Mouse (Mus musculus) kidney, adult 2 months (tissue): Measurements from ENCODE around the gene Hoxa6. TPM values are rescaled to one million over a fixed set of nuclear protein-coding genes. Genes with fewer than 3 reads are reported as not detected.
A peak's percentile ranks its signal among the peaks of the same experiment; 100 is the strongest.

Experiments
- DNase-seq: peaks from one replicate; pipeline ENCODE4 v3.0.0; 2021
- H3K27ac ChIP-seq: fragments of 200-500 bp; 2 replicates; pipeline ENCODE4 v1.5.1; 2012; ENCODE audit warnings: low read depth, low read length, control low read depth, inconsistent platforms; ENCODE audit not compliant: insufficient read depth
- H3K27me3 ChIP-seq: fragments of 200-500 bp; replicated peaks from 2 replicates; pipeline ENCODE4 v1.6.1; 2012; ENCODE audit warnings: mild to moderate bottlenecking, moderate library complexity, low read length, inconsistent platforms; ENCODE audit not compliant: control insufficient read depth, insufficient read depth
- H3K36me3 ChIP-seq: fragments of 200-500 bp; 2 replicates; pipeline ENCODE4 v1.6.1; 2012; ENCODE audit warnings: mild to moderate bottlenecking, moderate library complexity, low read length, inconsistent platforms; ENCODE audit not compliant: control insufficient read depth, insufficient read depth
- H3K4me1 ChIP-seq: fragments of 200-500 bp; 2 replicates; pipeline ENCODE4 v1.6.1; 2011; ENCODE audit warnings: low read length; ENCODE audit not compliant: control insufficient read depth, insufficient read depth
- H3K4me3 ChIP-seq: fragments of 200-500 bp; 2 replicates; pipeline ENCODE4 v1.5.1; 2011; ENCODE audit warnings: mild to moderate bottlenecking, low read depth, low read length, control low read depth; ENCODE audit not compliant: insufficient read depth
- CTCF ChIP-seq: fragments of 200-500 bp; conservative IDR thresholded peaks from 2 replicates; pipeline ENCODE4 v1.5.1; 2011; ENCODE audit warnings: low read depth, mild to moderate bottlenecking, control low read depth, low read length, moderate library complexity, mixed read lengths; ENCODE audit not compliant: insufficient read depth, insufficient read length
- POLR2A ChIP-seq: fragments of 200-500 bp; IDR thresholded peaks from one replicate; pipeline ENCODE4 v1.6.1; 2011; ENCODE audit warnings: low read depth, low read length, control low read depth
- WGBS: fragments of 180-500 bp; shearing (Covaris S2); methylation state at CpG from one replicate; pipeline ENCODE4 v1.1.7; 2018; 5-methylcytosine and 5-hydroxymethylcytosine counted together
- polyA plus RNA-seq: library from polyadenylated mRNA; depleted of rRNA; stranded (reverse); fragments of >200 nt; gene quantifications from 2 replicates; pipeline ENCODE4 v1.2.3, GENCODE M21; 2012

Gene Hoxa6
- polyA plus RNA-seq, 1 experiment = 2.4 TPM

- WGBS = under 1% methylated on average over 37 of the region's 37 CpGs
- H3K27ac ChIP-seq = peak overlapping the region; percentile 99
- TF ChIP-seq CTCF (peak; percentile 71), POLR2A (peak; percentile 56)
- peak overlapping the region; percentile 87 for H3K4me3 ChIP-seq
- no peaks in the 10 kb centered on the region for H3K27me3 ChIP-seq
- no peaks in the 10 kb centered on the region for H3K36me3 ChIP-seq
- peak; percentile 92 for DNase-seq
- H3K4me1 ChIP-seq = peaks cover 21% of the 10 kb centered on the region
Observed at GRCm38 (mm10) chr6:52211170-52211935, 2.8 kb upstream of the Hoxa6 start.

- Histone ChIP-seq H3K27ac (peak overlapping the region; percentile 39), H3K4me1 (peaks cover 16% of the 10 kb centered on the region), H3K36me3 (peaks cover 2% of the 10 kb centered on the region; the same call in 1 of the 2 replicates), H3K4me3 (peak overlapping the region; percentile 39), H3K27me3 (no peaks in the 10 kb centered on the region)
- DNase-seq = no peak
- TF ChIP-seq POLR2A = no peak
- TF ChIP-seq CTCF = no peak
- 16% methylated on average over 12 of the region's 12 CpGs for WGBS
Observed at GRCm38 (mm10) chr6:52209685-52210046, 1.1 kb upstream of the Hoxa6 start.

- TF ChIP-seq POLR2A (no peak), CTCF (no peak)
- H3K4me3 ChIP-seq = peak overlapping the region; percentile 39
- no peaks in the 10 kb centered on the region for H3K27me3 ChIP-seq
- peaks cover 3% of the 10 kb centered on the region; the same call in 1 of the 2 replicates for H3K36me3 ChIP-seq
- H3K4me1 ChIP-seq = peaks cover 13% of the 10 kb centered on the region
- 10% methylated on average over 18 of the region's 18 CpGs for WGBS
- DNase-seq = peak; percentile 39
- peak overlapping the region; percentile 39 for H3K27ac ChIP-seq
Observed at GRCm38 (mm10) chr6:52208868-52209684, 554 bp upstream of the Hoxa6 start.

- Histone ChIP-seq H3K27me3 (no peaks in the 10 kb centered on the region), H3K4me3 (no peak overlapping the region), H3K27ac (peak overlapping the region; percentile 1; the same call in 1 of the 2 replicates), H3K4me1 (peaks cover 13% of the 10 kb centered on the region), H3K36me3 (peaks cover 3% of the 10 kb centered on the region; the same call in 1 of the 2 replicates)
- DNase-seq = peak; percentile 5
- TF ChIP-seq POLR2A (no peak), CTCF (no peak)
Observed at GRCm38 (mm10) chr6:52207684-52207976, 892 bp downstream of the Hoxa6 start.

GRCm38 (mm10) chr6:52206882-52207683 lies 1.4 kb downstream of the Hoxa6 start:
- no peaks in the 10 kb centered on the region for H3K27me3 ChIP-seq
- peak overlapping the region; percentile 1; the same call in 1 of the 2 replicates for H3K27ac ChIP-seq
- no peak overlapping the region for H3K4me3 ChIP-seq
- 62% methylated on average over 4 of the region's 4 CpGs for WGBS
- TF ChIP-seq POLR2A (no peak), CTCF (no peak)
- H3K4me1 ChIP-seq = peaks cover 13% of the 10 kb centered on the region
- H3K36me3 ChIP-seq = peaks cover 3% of the 10 kb centered on the region; the same call in 1 of the 2 replicates
- peak; percentile 3 for DNase-seq

- Histone ChIP-seq H3K4me1 (peaks cover 13% of the 10 kb centered on the region), H3K27ac (peak overlapping the region; percentile 22; the same call in 1 of the 2 replicates), H3K36me3 (peaks cover 5% of the 10 kb centered on the region; the same call in 1 of the 2 replicates), H3K27me3 (no peaks in the 10 kb centered on the region), H3K4me3 (no peak overlapping the region)
- no peak for TF ChIP-seq CTCF
- no peak for TF ChIP-seq POLR2A
- peak; percentile 23 for DNase-seq
- 66% methylated on average over 55 of the region's 55 CpGs for WGBS
Observed at GRCm38 (mm10) chr6:52205638-52206621, 2.6 kb downstream of the Hoxa6 start.
